Mouse (Mus musculus) megakaryocyte progenitor cell, adult 5-6 weeks (primary cell): ENCODE results near the gene Phf7. TPM values are rescaled to one million over a fixed set of nuclear protein-coding genes. Genes with fewer than 3 reads are reported as not detected.

Experiments used
- ATAC-seq: replicated peaks from 2 replicates; pipeline ENCODE4 v1.8.0; 2016; ENCODE audit warnings: mild to moderate bottlenecking, moderate TSS enrichment, inconsistent platforms; ENCODE audit not compliant: poor library complexity
- total RNA-seq, 2 experiments: library from RNA; stranded (forward) in 1 of 2; stranded (reverse) in 1 of 2; fragments of 157-497, 149-512 nt in 1 of 2; fragments of 200-1000 nt in 1 of 2; gene quantifications; 2 replicates each; pipeline versions ENCODE4 v1.2.3 to v1.2.4; 2015 to 2017

Phf7 gene
- total RNA-seq, 2 experiments from 2014 or later, result 9.0 to 16.4 TPM

DNA sequence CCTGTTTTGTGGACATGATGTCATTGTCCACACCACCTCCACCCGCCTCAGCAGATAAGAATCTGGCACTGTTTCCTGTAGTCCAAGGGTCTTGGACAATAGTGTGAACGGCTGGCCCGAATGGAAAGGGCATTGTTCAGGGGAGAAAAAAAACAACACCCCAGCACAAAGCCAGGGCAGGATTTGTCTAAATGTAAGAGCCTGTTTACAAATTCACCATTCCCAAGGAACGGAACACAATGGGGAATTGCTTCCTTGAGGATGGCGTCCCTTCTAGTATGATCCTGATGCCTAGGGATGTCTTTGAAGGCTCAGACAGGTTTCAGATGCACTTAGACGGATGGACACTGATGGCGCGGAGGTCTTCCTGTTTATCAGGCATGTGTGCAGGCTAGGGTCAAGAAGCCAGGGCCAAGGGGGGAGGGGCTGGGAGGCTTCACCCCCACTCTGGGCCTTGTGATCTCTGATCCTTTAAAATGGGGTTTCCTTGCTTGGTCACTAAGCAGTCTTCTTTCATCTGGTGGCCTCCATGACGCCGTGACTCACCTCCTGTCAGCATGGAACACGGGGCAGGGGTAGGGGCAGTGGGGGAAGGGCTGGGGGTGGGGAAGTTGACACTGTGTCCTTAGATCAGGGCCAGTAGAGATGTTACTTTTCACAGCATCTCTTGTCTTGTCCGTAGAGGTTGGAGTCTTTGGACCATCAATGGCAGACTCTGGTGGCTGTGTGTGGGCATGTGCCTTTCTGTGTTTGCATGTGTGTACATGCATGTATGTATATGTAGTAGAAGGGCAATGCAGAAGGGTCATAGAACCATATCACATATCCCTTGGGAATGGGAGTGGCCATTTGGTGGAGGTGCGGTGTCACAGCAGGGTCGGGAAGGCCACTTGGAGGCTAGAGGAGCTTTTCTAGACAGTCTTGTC, 17.8 kb downstream of the Phf7 start:
- ATAC-seq, result no peak

DNA sequence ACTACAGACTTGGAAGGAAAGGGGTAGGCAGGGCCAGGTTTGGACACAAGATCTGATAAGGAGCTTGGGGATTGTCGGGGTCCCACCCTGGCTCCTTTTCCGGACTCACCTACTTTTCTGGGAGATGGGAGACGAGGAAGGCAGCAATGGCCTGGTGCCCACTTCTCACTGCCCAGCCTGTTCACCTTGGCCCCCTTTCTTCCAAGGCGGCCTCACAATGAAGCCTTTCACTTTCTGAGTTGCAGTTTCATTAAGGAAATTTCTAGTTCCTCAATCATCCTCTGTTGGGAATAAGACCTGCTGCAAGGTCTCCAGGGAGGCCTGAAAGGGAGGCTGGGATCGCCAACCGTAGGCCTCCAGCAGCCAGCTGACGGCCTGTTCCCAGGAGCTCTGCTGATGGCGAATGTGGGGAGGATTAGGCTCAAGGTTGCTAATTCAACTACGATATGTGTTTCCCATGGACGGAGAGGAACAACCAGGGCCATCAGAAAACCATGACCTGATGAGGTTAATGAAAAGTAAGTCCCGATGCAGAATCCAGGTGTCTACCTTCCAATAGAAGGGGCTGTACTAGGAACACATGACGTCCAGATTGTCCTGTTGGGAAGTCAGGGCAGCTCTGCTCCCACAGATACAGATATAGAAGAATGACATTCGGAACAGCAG, 18.6 kb downstream of the Phf7 start:
- ATAC-seq, result no peak

DNA sequence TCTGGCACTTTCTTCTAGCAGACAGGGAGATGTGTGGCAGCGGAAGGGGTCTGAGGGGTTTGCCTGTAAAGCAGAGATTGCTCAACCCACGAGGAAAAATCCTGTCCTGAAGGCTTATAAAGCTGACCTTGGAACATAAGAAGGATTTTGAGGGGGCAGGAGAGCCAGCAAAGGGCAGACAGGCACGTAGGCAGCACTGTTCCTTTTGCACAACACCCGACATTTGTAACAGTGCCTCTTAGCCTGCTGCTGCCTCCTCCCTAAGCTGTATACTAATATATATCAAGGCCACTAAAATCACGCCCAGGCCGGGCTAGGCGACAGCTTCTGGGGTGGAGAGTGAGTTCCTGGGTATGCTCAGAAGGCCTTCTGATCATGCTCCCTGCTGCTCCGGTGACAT, 20.7 kb downstream of the Phf7 start:
- ATAC-seq, result no peak

DNA sequence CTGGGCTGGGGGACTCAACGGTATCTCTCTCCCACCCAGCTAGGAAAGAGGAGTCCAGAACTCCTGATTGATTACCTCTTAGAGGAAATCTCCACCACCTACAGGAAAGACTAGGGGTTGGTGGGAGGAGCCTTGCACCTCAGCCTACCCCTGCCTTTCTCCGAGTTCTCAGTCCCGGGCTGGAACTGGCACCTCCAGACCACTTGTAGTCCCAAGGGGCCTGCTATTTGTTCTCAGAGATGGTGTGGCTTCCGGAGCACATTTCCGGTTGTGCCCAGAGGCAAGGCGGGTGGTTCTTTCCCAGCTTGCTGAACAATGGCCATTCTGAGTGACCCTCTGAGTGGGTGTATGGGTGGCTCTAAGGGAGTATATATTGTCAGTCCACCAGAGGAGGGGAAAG, 22.9 kb downstream of the Phf7 start:
- ATAC-seq, result peak; percentile 40

DNA sequence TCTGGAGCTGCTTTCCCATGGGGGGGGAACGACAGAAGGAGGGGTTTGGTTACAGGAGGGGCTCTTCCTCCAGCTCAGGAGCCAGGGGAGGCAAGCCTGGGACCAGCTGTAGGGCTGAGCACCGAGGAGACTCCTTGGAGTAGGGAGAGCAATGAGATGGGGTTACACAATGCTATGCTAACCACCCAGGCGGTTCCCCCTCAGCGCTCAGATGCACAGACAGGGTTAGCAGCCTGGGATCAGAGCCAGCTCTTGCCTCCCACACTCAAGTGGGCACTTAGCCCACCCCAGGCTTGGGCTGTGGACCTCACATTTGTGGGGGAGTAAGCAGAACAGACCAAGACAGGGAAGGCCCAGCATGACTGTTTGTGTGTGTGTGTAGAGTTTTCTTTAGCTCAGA, 24.1 kb downstream of the Phf7 start:
- peak; percentile 79 for ATAC-seq

DNA sequence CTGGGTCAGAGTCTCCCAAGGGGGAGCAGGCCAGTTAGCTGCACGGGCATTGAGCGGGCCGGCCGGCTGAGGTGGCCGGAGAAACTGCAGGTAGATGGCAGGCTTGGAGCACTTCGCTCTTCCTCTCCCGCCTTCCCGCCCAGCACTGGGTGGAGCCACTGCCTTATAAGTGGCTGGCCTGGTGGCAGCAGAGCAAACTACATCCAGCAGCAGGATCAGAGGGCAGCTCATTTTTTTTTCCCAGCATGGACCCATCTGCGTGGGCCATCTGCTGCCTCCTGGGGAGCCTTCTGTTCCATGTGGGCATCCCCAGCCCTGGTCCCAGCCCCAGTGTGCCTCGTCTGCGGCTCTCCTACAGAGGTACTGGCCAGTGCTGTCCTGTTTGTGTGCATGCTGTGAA, 33.5 kb downstream of the Phf7 start, which contains the start of gene Sema3g:
Gene Sema3g (plus strand): TSS at position 195 of the 400 bp plus-strand sequence.
- peak; percentile 88 for ATAC-seq

DNA sequence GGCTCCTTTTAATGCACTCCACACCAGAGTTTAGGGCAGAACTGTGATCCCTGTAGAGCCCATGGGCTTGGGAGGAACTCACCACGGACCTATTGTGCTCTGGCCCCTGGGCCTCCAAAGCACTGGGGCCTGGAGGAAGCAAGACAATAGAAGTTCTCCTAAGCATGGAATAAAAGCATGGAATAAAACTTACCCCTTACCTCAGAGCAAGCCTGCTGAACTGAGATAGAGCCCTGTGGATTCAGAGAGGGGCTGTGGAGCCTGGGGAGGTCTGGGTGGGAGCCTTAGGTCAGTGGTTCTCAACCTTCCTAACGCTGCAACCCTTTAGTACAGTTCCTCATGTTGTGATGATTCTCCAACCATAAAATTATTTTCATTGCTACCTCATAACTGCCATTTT, 34.3 kb downstream of the Phf7 start, which contains the start of gene Nisch:
Gene Nisch (minus strand): TSS at position 101 of the 400 bp plus-strand sequence.
- ATAC-seq, result no peak

DNA sequence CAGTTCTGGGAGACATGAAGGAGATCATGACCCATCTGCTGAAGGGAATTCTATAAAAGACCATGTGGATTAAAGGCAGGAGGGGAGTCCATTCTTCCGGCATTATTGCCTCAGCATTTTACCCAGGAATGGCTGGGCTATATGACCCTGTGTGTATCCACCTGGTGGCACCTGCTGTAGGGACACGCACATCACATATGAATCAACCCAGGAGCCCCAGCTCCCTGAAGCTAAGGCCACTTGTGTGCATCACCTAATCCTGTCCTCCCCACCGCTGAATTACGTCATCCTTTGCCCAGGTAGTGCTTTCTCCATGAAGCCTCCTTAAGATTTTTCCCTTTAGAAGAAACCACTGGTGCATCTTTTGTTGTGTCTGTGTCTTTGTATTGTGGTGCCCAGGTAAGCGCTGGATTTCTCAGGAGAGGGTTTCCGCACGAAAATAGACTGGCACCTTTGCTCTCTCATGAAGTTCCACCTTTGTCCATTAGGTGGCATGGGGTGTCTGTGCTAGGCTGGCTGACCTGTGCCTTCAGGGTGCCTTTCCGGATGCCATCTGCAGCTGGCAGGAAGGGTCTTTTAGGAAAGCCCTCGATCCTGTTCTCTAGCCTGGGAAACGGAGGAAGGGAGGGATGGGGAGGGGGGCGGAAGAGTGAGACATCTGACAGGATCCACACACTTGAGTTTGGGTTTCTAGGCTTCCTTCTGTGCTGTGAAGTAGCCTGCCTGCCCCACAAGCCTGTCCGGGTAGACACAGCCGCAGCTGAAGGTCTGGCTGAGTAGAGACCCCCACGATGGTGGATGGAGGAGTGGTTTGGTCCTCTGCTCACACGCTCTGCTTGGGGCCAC, 35.7 kb downstream of the Phf7 start:
- ATAC-seq, result peak; percentile 82

DNA sequence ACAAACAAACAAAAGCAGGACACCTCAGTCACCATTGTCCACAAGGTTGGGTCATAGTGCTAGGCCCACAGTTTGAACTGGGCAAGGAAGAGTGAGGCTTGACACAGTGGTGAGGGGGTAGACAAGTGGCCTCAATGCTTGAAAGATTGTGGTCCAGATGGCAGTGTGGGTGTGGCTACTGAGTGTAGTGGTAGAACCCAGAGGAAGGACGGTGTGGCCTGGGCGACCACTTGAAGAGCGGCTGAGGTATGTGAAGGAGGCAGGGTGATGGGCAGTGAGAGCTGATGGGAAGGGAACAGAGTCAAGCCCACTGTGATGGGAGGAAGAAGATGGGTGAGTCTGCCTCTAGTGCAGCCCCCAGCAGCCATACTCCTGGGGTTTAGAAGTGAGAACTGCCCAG, 36.4 kb downstream of the Phf7 start:
- no peak for ATAC-seq

DNA sequence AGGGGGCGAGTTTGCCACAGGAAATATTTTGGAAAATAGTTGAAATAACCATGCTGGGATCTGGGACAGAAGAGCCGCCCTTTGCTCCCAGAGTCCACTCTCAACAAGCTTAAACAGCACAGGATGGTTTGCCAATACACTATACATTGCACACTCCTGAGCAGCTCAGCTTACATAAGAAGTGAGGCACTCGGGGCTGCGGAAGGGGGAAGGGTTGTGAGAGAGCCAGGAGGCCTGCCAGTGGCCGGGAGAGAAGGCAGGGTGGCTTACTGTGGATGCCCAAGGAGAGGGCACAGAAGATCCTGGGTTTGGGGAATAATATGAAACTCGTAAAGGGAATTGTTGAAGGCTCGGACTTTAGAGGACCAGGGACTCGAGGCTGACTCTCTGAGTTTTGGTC, 37.2 kb downstream of the Phf7 start:
- no peak for ATAC-seq

DNA sequence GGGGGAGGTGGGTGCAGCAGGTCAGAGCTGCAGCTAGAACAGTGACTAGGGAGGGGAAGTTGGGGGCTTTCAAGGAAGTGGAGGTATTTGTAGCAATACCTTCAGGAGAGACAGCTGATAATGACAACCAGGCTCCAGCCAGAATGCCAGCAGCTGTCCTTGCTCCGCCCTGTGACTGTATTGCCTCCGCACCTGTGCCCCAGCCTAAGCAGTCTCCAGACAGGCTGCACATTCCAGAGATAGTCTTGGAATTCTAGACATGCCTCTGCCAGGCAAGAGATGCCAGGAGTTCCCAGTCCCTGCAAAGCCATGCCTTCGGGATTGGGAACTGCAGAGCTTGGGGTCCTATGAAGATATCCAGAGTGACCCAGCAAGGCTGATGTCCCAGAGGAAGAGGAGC, 38.6 kb downstream of the Phf7 start:
- no peak for ATAC-seq

DNA sequence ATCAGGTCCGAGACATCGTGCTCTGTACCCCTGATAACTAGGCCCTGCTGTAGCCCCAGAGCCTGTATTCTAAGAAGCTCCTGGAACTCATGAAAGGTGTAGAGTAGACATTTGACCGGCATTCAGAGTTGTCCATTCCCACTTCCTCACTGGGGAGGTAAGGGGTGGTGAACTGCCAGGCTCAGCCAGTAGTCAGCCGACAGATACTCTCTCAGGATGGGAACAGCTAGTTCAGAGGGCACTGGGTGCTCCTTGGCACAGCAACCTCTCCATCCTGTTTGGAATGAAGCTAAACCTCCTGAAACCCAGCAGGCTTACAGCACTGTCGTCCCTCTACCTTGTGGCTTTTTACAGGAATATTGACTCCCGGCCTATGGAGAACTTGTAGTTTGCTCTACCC, 39.3 kb downstream of the Phf7 start:
- ATAC-seq, result no peak

DNA sequence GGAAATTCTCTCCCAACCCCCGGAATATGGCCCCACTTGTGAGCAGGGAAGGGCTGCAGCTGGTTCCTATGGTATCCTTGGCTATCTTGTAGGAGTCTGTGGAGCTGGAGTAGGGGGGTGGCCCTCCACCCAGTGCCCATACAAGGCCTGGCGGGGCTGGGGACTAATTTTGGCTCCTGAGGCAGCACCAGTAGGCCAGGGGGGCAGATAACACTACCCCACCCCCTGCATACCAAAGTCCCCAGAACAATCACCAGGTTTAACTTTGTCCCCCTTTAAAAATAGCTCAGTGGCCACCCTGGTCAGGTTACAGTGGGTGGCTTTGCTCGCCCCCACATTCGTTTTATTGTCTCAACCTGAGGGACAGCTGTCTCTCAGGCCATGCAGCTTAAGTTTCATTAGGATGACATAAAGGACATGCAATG, 42.0 kb downstream of the Phf7 start:
- ATAC-seq, result no peak

DNA sequence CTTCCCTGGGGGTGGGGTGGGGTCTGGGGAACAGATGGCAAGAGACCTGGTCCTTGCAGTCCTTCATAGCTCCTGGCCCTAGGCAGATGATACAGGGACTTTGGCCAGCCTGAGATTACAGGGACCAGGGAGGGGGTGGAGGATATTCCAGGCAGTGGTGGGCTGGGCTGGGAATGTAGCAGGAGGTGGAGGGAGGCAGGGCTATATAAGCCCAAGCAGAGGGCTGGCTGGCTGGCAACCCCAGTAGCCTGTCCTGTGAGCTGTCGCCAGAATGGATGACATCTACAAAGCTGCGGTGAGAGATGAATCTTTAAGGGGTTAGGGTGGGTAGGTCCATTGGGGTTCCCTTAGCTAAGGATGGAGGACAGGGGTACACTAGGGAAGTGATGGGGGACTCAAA, 43.0 kb downstream of the Phf7 start, which contains the start of gene Tnnc1:
Gene Tnnc1 (plus strand): TSS at position 229 of the 400 bp plus-strand sequence.
- ATAC-seq, result no peak

DNA sequence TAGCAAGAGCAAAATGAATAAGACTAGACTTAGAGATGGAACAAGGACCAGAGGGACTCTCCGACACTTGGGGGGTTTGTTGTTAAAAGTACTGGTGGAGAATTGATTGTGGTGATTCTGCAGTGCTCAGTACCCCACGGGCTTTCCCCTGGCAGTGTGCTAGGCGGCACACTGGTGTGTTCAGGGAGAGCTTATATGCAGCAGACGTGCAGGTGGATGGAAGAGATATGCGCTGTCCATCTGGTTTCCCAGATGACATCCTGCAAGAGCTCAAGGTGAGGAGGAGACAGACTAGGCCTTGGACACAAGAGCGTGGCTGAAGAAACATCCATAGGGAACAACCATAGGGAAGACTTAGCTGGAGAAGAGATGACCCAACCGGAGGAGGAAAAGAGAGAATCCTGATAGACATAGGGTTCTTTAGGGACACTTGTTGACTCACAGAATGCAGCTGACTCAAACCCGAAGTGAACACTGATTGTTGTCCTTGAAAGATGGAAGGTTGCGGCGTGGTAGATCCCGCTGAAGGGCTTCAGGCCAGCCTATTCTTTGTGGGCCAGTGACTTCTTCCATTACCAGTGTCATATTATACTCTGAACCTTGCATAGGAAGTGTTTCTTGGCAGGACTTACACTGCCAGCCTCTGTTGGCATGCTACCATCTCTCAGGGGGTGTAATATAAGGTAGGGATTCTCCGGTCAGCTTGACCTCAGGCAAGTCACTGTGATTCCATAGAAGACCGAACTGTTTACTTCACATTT, 43.9 kb downstream of the Phf7 start:
- peak; percentile 46 for ATAC-seq

DNA sequence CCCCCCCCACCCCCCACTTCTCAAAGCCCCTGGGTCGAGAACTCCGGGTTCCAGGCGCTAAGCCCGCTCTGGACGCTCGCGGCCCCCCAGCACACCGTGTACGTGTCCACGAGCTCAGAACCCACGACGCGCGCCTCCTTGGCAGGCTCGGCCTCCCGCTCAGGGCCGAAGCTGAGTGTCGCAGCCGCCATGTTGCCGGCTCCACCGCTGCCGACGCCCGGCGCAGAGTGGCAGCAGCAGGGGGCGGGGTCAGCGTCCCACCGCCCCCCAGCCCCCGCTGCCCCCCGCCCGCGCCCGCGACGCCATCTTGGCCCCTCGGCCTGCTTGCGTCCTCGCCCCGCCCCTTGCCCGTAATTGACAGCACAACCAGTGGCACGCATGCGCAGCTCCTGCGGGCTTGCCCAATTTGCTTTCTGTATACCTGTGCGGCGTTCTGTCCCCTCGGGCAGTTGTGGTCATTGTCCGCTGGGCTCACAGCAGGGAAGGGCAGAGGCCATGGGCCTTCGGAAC, 44.6 kb downstream of the Phf7 start:
- ATAC-seq, result peak; percentile 84

DNA sequence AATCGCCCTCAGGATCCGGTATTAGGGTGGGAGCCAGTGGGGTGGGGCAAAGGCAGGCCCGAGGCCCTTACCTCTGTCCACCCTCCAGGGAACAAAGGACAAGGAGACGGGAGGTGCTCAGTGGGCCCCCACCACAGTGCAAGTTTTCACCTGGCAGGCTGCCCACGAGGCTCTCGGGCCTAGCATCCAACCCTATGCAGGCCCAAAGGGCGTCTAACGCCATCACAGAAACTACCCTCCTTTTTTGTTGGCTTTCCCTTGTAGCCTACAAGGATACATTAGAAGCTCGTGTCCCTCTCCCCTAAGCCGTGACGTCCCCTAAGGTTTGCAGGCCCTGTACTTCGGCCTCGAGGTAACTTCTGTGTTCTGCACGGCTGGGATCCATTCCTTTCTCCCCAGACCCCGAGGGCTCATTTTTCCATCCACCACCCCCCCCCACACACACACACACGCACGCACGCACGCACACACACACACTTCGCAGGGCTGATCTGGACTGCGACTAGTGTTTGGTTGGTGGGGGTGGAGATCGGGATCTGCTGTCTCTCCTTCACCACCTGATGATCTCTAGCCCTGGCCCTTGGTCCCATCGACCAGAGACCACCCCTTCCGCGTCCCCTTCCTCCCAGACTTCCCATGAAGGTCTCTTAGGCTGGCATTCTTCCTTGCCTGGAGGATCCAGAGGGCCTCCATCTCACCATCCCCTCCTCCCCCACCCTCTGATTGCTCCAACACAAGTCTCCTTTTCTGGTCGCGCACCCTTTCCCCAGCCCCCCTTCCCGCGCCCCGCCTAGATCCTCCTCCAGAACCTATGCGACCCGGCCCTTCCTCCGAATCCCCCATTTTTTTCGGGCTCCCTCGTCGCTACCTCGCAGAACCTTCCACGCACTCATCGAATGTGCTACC, 45.3 kb downstream of the Phf7 start:
- peak; percentile 20 for ATAC-seq

DNA sequence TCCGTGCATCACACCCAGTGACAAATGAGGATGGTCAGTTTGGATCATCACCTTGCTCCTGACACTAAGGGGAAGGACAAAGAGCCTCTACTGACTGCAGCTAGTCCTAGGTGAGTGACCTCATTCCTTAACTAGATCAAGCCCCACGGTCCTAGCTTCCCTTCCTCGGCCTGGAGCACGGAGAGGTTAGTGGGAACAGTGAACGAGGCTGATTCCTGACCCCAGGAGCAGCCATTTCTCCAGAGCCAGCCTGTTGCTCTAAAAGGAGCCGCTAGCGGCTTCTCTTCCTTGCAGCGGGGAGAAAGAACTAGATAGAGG, 45.9 kb downstream of the Phf7 start:
- no peak for ATAC-seq

DNA sequence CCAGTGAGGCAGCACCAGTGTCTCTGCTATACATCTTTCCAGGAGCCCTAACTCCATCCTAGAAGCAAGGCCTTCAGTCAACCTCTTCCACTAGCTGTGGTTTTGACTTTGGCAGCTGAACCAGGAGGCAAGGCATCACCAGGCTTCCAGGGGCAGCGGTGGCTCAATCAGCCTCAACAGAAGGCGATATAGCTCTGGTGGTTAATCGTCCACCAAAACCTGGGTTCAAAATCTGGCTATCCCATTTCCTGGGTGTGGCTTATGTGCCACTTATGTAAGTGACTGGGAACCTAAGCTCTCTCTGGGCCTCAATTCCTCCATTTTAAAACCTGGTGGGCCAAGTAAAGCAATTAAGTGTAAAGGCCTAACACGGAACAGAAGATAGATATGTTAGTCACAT, 46.3 kb downstream of the Phf7 start:
- ATAC-seq, result peak; percentile 43
